Mouse (Mus musculus): ENCODE results near the gene Vmp1. TPM values are rescaled to one million over a fixed set of nuclear protein-coding genes. Genes with fewer than 3 reads are reported as not detected.

The Vmp1 gene
- total and polyA plus RNA-seq, 3 experiments: 80.9 to 209 (median 167) TPM

DNA sequence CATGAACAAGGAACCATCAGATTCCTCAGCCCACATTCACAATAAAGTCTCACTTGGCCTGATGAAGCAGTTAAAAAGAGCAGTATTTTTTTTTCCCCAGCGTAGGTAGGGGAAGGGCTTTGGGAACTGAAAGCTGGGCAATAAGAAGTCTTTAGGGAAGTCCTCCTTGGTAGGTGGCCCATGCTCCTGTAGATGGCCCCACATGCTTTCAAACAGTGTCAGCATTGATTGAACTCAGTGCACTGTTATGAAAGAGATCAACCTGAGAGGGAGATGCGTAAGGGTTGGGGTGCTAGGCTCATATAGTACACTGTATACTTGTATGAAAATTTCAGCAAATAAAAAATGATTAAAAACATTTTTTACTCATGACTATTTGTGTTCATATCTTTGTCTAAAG, 8.3 kb upstream of the Vmp1 start:
- H3K9me3 ChIP-seq (replicated peaks; ENCODE audit: low read length): no peaks in the 10 kb centered on the region
- H3K36me3 ChIP-seq (replicated peaks in 1 of 2; ENCODE audit: control insufficient read depth in 1 of 2, insufficient read depth in 1 of 2, low read length in 1 of 2): peaks cover 54 to 92% of the 10 kb centered on the region in 2 experiments
- peak overlapping the region; percentile 93 for H3K27ac ChIP-seq (ENCODE audit: insufficient read depth, low read depth)
- H3K9ac ChIP-seq (ENCODE audit: insufficient read depth, low read depth): peak overlapping the region; percentile 67
- no peak overlapping the region for H3K4me2 ChIP-seq (ENCODE audit: insufficient read depth, low read depth, poor library complexity, severe bottlenecking)
- no peak overlapping the region for H3K4me3 ChIP-seq (replicated peaks in 1 of 3; ENCODE audit: low read depth in 2 of 3, low read length in 2 of 3, poor library complexity in 1 of 3)
- H3K4me1 ChIP-seq (ENCODE audit: control insufficient read depth in 1 of 2, insufficient read depth in 2 of 2): peaks cover 3 to 23% of the 10 kb centered on the region in 2 experiments; a peak in 3 of 4 replicates
- dilution Hi-C loops (cut with MboI; ENCODE audit: extremely low pct_ligation_motif_present, extremely low pct_unique_long_range_greater_than_20kb, low sequenced_read_pairs) (no loop called here), in situ Hi-C loops (cut with MboI; ENCODE audit: low pct_ligation_motif_present, low pct_unique_long_range_greater_than_20kb, low sequenced_read_pairs) (loop anchor here (10.0 kb wide), 1 partner anchor 143 kb away; no protein-coding TSS in a partner anchor)
- TF ChIP-seq POLR2AphosphoS2 (IDR thresholded peaks at IDR 0.05; ENCODE audit: low read depth, low read length): peak; percentile 12; the same call in 1 of the 2 replicates
- no peak for TF ChIP-seq MAZ (IDR thresholded peaks at IDR 0.05; ENCODE audit: low read depth, low read length)
- TF ChIP-seq NRF1 (IDR thresholded peaks at IDR 0.05; ENCODE audit: low read depth, low read length): no peak
- TF ChIP-seq POLR2A (IDR thresholded peaks at IDR 0.05; ENCODE audit: low read depth, low read length): peak; percentile 34; the same call in 1 of the 2 replicates
- no peaks in the 10 kb centered on the region for H3K27me3 ChIP-seq (replicated peaks)
- DNase-seq (ENCODE audit: extremely low read depth): no peak
- peaks cover 44% of the 10 kb centered on the region for H3K79me2 ChIP-seq (replicated peaks; ENCODE audit: control insufficient read depth, extremely low read depth, insufficient read depth, poor library complexity, severe bottlenecking)

DNA sequence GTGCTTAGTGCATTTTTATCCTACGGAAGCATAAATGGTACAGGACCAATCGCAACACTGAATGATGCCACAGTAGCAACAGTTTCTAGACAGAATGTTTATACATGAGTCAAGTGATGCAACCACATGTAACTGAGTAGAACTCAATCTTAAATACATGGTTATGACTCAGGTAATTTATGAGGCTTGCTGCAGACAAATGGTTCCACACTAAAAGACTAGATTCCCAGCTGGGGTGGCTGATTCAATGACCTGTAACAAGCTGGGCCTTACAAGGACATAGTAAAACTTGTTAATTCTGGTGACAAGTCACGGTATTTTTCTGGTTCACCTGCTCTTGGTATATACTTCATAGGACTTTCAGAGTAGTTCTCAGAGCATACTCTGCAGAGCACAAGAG, 7.8 kb upstream of the Vmp1 start:
- H3K9me3 ChIP-seq (replicated peaks; ENCODE audit: low read length): no peaks in the 10 kb centered on the region
- peaks cover 51 to 91% of the 10 kb centered on the region in 2 experiments for H3K36me3 ChIP-seq (replicated peaks in 1 of 2; ENCODE audit: control insufficient read depth in 1 of 2, insufficient read depth in 1 of 2, low read length in 1 of 2)
- H3K9ac ChIP-seq (ENCODE audit: insufficient read depth, low read depth): peak overlapping the region; percentile 67
- in situ Hi-C loops (cut with MboI; ENCODE audit: low pct_ligation_motif_present, low pct_unique_long_range_greater_than_20kb, low sequenced_read_pairs): loop anchor here (10.0 kb wide), 1 partner anchor 143 kb away; no protein-coding TSS in a partner anchor
- no peak for DNase-seq (ENCODE audit: extremely low read depth)
- H3K27me3 ChIP-seq (replicated peaks): no peaks in the 10 kb centered on the region
- dilution Hi-C loops (cut with MboI; ENCODE audit: extremely low pct_ligation_motif_present, extremely low pct_unique_long_range_greater_than_20kb, low sequenced_read_pairs): no loop called here
- H3K4me3 ChIP-seq (replicated peaks in 1 of 3; ENCODE audit: low read depth in 2 of 3, low read length in 2 of 3, poor library complexity in 1 of 3): no peak overlapping the region
- H3K79me2 ChIP-seq (replicated peaks; ENCODE audit: control insufficient read depth, extremely low read depth, insufficient read depth, poor library complexity, severe bottlenecking): peaks cover 47% of the 10 kb centered on the region
- peak overlapping the region; percentile 93 for H3K27ac ChIP-seq (ENCODE audit: insufficient read depth, low read depth)
- H3K4me1 ChIP-seq (ENCODE audit: control insufficient read depth in 1 of 2, insufficient read depth in 2 of 2): peaks cover 3 to 27% of the 10 kb centered on the region in 2 experiments; a peak in 3 of 4 replicates
- TF ChIP-seq SIN3A (IDR thresholded peaks at IDR 0.05; ENCODE audit: low read length) (no peak), UBTF (IDR thresholded peaks at IDR 0.05; ENCODE audit: low read depth, low read length) (no peak), MAFK (IDR thresholded peaks at IDR 0.05; ENCODE audit: insufficient replicate concordance, low read length) (no peak), ZMIZ1 (IDR thresholded peaks at IDR 0.05; ENCODE audit: low read depth, low read length) (no peak; the same call in none of the 2 replicates), RCOR1 (conservative IDR thresholded peaks at IDR 0.05; ENCODE audit: low read depth, low read length) (no peak), GABPA (IDR thresholded peaks at IDR 0.05; ENCODE audit: insufficient replicate concordance, low read depth, low read length) (no peak), TBP (conservative IDR thresholded peaks at IDR 0.05; ENCODE audit: low read depth, low read length) (no peak), TCF12 (IDR thresholded peaks at IDR 0.05; ENCODE audit: low read depth, low read length) (no peak), JUND (conservative IDR thresholded peaks at IDR 0.05; ENCODE audit: low read depth, low read length) (no peak), MAX (IDR thresholded peaks at IDR 0.05; ENCODE audit: low read length) (no peak), ZNF384 (IDR thresholded peaks at IDR 0.05; ENCODE audit: low read depth, low read length) (no peak), NELFE (IDR thresholded peaks at IDR 0.05; ENCODE audit: low read depth, low read length) (no peak), SMC3 (IDR thresholded peaks at IDR 0.05; ENCODE audit: low read depth, low read length) (no peak), POLR2A (IDR thresholded peaks at IDR 0.05; ENCODE audit: low read depth, low read length) (no peak), PAX5 (IDR thresholded peaks at IDR 0.05; ENCODE audit: low read length) (no peak)
- H3K4me2 ChIP-seq (ENCODE audit: insufficient read depth, low read depth, poor library complexity, severe bottlenecking): no peak overlapping the region

Data from CH12.LX (cell line).